Mouse (Mus musculus) embryonic facial prominence, embryonic 11.5 days (tissue): ENCODE measurements at regions not wholly inside any gene's neighbourhood (a gene's known extent, or its start where the extent isn't known, plus 50 kb on each side); places are given as distances from the start of the nearest gene placed in this dataset.

ENCODE experiments used
- ATAC-seq: fragments of 200-750 bp; cut with Nextera tagmentation; replicated peaks from 2 replicates; pipeline ENCODE4 v1.8.0; 2017; ENCODE audit warnings: low read depth; ENCODE audit not compliant: insufficient number of reproducible peaks, low FRiP score, low TSS enrichment
- DNase-seq: peaks from one replicate; pipeline ENCODE4 v3.0.0-alpha.2; 2015; ENCODE audit warnings: low spot score
- H3K27ac ChIP-seq: fragments of 300-500 bp; sonication (generic); replicated peaks from 2 replicates; pipeline ENCODE4 v1.5.1; 2014; ENCODE audit warnings: mild to moderate bottlenecking, low read depth, low read length, control low read depth
- H3K27me3 ChIP-seq: fragments of 300-500 bp; sonication (generic); 2 replicates; pipeline ENCODE4 v1.6.1; 2014; ENCODE audit warnings: mild to moderate bottlenecking, low read length, moderate library complexity, mixed read lengths; ENCODE audit not compliant: control insufficient read depth, insufficient read depth
- H3K36me3 ChIP-seq: fragments of 300-500 bp; sonication (generic); replicated peaks from 2 replicates; pipeline ENCODE4 v1.6.1; 2014; ENCODE audit warnings: low read depth, mild to moderate bottlenecking, low read length, moderate library complexity, mixed read lengths; ENCODE audit not compliant: control insufficient read depth, insufficient read depth
- H3K4me1 ChIP-seq: fragments of 300-500 bp; sonication (generic); 2 replicates; pipeline ENCODE4 v1.6.1; 2014; ENCODE audit warnings: low read length, mixed read lengths; ENCODE audit not compliant: control insufficient read depth, insufficient read depth
- H3K4me2 ChIP-seq: fragments of 300-500 bp; sonication (generic); 2 replicates; pipeline ENCODE4 v1.6.1; 2014; ENCODE audit warnings: low read depth, mild to moderate bottlenecking, control low read depth, low read length, moderate library complexity
- H3K4me3 ChIP-seq: fragments of 300-500 bp; sonication (generic); 2 replicates; pipeline ENCODE4 v1.5.1; 2014; ENCODE audit warnings: low read depth, low read length, control low read depth
- H3K9ac ChIP-seq: fragments of 300-500 bp; sonication (generic); replicated peaks from 2 replicates; pipeline ENCODE4 v1.6.1; 2014; ENCODE audit warnings: mild to moderate bottlenecking, control low read depth, low read length
- H3K9me3 ChIP-seq: fragments of 300-500 bp; sonication (generic); replicated peaks from 2 replicates; pipeline ENCODE4 v1.6.1; 2016; ENCODE audit warnings: mild to moderate bottlenecking, low read length, inconsistent platforms, mixed read lengths; ENCODE audit not compliant: control insufficient read depth
- WGBS: fragments of 180-500 bp; shearing (Covaris S2); extraction: QIAGEN DNeasy Blood & Tissue Kit; methylation state at CpG from one replicate; pipeline ENCODE4 v1.1.7; 2014; 5-methylcytosine and 5-hydroxymethylcytosine counted together

DNA sequence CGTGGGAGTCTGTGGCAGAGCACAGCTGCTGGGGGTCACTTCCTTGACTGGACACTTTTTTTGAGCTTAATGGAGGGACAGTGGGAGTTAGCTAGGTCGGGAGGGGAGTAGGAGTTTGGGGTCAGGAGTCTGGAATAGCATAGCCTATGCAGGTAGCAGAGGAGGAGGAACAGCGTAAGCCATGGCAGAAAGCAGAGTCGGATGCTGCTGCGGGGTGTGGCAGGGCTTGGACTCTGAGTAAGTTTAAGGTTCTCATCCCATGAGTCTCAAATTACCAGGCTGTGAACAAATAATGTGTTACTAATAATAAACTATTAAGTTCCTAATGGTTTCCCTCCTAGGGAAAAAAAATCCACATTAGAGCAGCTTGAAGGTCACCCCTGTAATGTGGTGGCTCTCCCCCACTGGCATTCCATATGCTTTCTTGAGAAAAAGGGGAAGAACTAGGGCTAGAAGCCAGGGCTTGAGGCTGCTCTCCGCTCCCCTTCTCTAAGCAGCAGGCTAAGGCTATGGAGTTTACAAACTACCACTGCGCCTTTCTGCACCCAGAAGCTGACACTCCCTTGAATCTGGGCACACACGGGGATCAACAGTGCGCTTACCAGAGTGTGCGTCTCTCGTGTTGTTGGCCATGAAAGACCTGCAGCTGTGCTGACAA, 213.4 kb upstream of the Pgrmc2 start:
- Histone ChIP-seq H3K27ac (no peak overlapping the region), H3K9ac (no peak overlapping the region), H3K4me2 (no peak overlapping the region), H3K27me3 (no peaks in the 10 kb centered on the region), H3K4me3 (no peak overlapping the region), H3K4me1 (no peaks in the 10 kb centered on the region), H3K9me3 (no peaks in the 10 kb centered on the region), H3K36me3 (no peaks in the 10 kb centered on the region)
- ATAC-seq (no peak), DNase-seq (no peak)
- 69% methylated on average over 11 of the region's 11 CpGs for WGBS

- Histone ChIP-seq H3K9me3 (no peaks in the 10 kb centered on the region), H3K36me3 (no peaks in the 10 kb centered on the region), H3K27me3 (no peaks in the 10 kb centered on the region), H3K4me3 (no peak overlapping the region), H3K4me1 (no peaks in the 10 kb centered on the region), H3K9ac (no peak overlapping the region), H3K27ac (no peak overlapping the region), H3K4me2 (no peak overlapping the region)
- WGBS, result 78% methylated on average over 8 of the region's 8 CpGs
- DNase-seq (no peak), ATAC-seq (no peak)
Measured at GRCm38 (mm10) chr3:41295150-41295549, 212.3 kb upstream of the Pgrmc2 start.

- ATAC-seq, result no peak
- no peaks in the 10 kb centered on the region for H3K4me1 ChIP-seq
- no peak overlapping the region for H3K4me3 ChIP-seq
- no peak for DNase-seq
- H3K27ac ChIP-seq, result no peak overlapping the region
- no peaks in the 10 kb centered on the region for H3K36me3 ChIP-seq
- H3K9me3 ChIP-seq, result no peaks in the 10 kb centered on the region
- 84% methylated on average over 11 of the region's 11 CpGs for WGBS
- H3K4me2 ChIP-seq, result no peak overlapping the region
- H3K27me3 ChIP-seq, result no peaks in the 10 kb centered on the region
- H3K9ac ChIP-seq, result no peak overlapping the region
Measured at GRCm38 (mm10) chr3:41290535-41291307, 207.9 kb upstream of the Pgrmc2 start.

DNA sequence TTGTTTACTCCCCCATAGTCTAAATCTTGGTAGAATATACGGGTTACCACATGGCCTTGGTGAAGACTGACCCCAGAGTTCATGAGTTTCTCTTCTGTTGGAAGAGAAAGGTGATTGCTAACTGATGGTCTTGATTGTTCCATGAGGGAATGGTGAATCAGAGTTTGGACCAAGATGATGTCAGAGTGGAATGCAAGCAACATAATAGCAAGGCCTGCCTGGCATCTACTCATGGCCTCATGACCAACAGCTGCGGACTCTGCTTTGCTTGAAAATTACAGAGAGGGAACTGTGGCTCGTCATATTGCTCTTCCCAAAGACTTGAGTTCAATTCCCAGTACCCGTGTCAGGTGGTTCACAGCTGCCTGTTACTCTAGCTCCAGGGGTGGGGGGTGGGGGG, 205.9 kb upstream of the Pgrmc2 start:
- DNase-seq, result no peak
- no peak overlapping the region for H3K9ac ChIP-seq
- no peaks in the 10 kb centered on the region for H3K36me3 ChIP-seq
- no peak for ATAC-seq
- H3K27me3 ChIP-seq, result no peaks in the 10 kb centered on the region
- H3K4me2 ChIP-seq, result no peak overlapping the region
- H3K4me3 ChIP-seq, result no peak overlapping the region
- H3K27ac ChIP-seq, result no peak overlapping the region
- H3K9me3 ChIP-seq, result no peaks in the 10 kb centered on the region
- 87% methylated on average over 4 of the region's 4 CpGs for WGBS
- no peaks in the 10 kb centered on the region; the same call in 1 of the 2 replicates for H3K4me1 ChIP-seq

- Histone ChIP-seq H3K4me1 (no peaks in the 10 kb centered on the region; the same call in 1 of the 2 replicates), H3K9ac (no peak overlapping the region), H3K4me3 (no peak overlapping the region), H3K4me2 (no peak overlapping the region), H3K27ac (no peak overlapping the region), H3K9me3 (no peaks in the 10 kb centered on the region), H3K36me3 (no peaks in the 10 kb centered on the region), H3K27me3 (no peaks in the 10 kb centered on the region)
- WGBS, result 88% methylated on average over 4 of the region's 4 CpGs
- DNase-seq (no peak), ATAC-seq (no peak)
Measured at GRCm38 (mm10) chr3:41288066-41288465, 205.2 kb upstream of the Pgrmc2 start.

- Histone ChIP-seq H3K36me3 (no peaks in the 10 kb centered on the region), H3K9ac (no peak overlapping the region), H3K27ac (no peak overlapping the region), H3K4me2 (no peak overlapping the region), H3K4me1 (no peaks in the 10 kb centered on the region; the same call in 1 of the 2 replicates), H3K4me3 (no peak overlapping the region), H3K9me3 (no peaks in the 10 kb centered on the region), H3K27me3 (no peaks in the 10 kb centered on the region)
- ATAC-seq (no peak), DNase-seq (no peak)
- 61% methylated on average over 5 of the region's 5 CpGs for WGBS
Measured at GRCm38 (mm10) chr3:41285336-41285735, 202.5 kb upstream of the Pgrmc2 start.

DNA sequence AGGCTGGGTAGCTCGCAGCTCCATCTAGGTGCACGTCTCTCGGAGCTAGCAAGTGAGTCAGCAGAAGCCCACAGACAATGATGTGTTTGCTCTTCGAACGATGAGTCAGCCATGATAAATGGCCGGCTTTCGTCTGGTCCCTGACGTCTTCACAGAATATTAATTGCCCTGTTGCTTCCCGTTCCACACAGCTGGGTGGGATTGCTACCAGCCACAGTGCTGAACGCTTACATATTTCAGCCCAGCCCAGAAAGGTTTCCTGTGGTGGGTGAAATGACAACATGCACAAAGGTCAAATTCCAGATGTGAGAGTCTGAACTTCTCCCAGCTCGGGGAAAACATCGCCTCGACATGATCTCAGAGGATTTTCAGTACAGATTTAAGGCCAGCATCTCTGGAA, 202.1 kb upstream of the Pgrmc2 start:
- Histone ChIP-seq H3K9me3 (no peaks in the 10 kb centered on the region), H3K4me1 (no peaks in the 10 kb centered on the region; the same call in 1 of the 2 replicates), H3K27me3 (no peaks in the 10 kb centered on the region), H3K4me2 (no peak overlapping the region), H3K9ac (no peak overlapping the region), H3K36me3 (no peaks in the 10 kb centered on the region), H3K27ac (no peak overlapping the region), H3K4me3 (no peak overlapping the region)
- WGBS, result 18% methylated on average over 13 of the region's 13 CpGs
- peak; percentile 86 for DNase-seq
- peak; percentile 54; the same call in 1 of the 2 replicates for ATAC-seq

DNA sequence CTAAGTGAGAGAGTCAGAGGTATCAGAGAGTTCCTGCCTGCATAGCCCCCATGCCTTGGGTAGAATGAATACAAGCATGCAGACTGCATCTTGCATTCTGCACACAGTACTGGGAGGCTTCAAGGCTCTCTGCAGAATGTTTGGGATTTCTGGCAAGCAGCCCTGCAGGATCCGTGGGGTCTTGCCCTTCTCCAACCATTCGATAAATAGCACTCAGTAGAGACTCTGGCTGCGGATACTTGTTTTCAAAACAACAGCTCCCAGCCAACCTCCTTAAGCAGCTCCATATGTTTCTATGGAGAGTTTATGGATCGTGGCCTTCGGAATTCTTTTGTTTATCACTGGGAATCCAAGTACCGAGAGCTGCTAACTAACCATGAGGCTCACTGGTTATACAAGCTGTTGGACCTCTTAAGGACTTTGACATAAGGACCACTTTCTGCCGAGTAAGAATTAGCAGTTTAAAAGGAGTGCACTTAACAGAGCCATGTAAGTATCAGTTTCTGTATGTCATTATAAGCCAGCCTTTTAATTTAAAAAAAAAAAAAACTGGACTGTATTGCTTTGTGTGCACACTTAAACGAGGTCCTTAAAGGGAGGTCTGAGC, 199.7 kb upstream of the Pgrmc2 start:
- Histone ChIP-seq H3K9ac (no peak overlapping the region), H3K36me3 (no peaks in the 10 kb centered on the region), H3K4me2 (no peak overlapping the region), H3K4me3 (no peak overlapping the region), H3K27me3 (no peaks in the 10 kb centered on the region), H3K9me3 (no peaks in the 10 kb centered on the region), H3K27ac (no peak overlapping the region), H3K4me1 (no peaks in the 10 kb centered on the region; the same call in 1 of the 2 replicates)
- 22% methylated on average over 8 of the region's 8 CpGs for WGBS
- DNase-seq (peak; percentile 64), ATAC-seq (no peak; the same call in 1 of the 2 replicates)
